Mouse (Mus musculus): ENCODE results near the gene Dynlt1b.
"Not testable (repeated sequence)": the region's sequence is repeated elsewhere in the genome, so short reads cannot be mapped to it uniquely, and the experiment has no call there.

The Dynlt1b gene

DNA sequence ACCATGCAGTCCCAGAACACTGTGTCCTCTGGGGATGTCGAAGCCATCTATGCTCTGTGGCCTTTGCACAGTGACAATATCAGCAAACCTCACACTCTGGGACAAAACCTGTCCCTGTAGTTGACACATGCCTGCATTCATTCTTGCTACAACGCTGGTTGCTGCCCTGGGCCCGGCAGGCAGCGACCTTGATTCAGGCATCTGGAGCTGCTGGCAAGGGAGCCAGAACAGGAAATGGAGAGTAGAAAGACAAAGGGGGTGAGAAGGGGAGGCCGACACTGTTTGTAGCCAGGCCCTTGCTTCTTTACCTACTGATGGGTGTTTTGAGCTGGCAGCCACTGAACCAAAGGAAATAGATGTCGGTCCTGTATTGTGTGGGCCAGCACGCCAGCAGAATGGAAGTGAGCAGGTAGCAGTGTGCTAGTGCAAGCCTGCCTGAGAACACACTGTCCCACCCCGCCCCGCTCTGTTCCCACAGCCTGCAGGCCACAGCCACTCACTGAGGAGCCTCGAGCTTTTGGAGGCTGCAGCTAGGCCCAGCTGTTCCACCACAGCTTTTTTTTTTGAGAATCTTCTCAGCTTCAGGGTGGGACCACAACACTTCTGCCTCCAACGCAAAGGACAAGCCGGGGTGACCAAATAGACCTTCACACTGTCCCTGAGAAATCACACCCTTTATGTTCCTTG, 5.5 kb upstream of the Dynlt1b start:
- DNase-seq: not testable (repeated sequence)

DNA sequence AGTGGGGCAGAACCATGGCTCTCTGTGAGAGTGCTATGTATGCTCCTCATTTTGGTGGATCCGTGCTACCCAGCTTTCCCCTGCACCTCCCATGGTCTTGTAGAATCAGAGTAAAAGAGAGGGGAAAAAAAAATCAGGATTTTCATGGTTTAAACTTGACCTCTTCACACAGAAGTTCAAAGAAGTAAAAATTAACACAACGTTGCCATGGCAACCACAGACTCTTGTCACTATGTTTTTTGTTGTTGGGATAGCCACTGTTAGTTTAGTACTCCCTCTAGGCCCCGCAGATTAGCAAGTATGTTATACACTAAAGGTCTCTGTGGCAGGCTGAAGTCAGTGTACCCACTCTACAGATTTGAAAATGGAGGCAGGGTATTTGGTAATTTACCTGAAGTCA, 4.6 kb upstream of the Dynlt1b start:
- not testable (repeated sequence) for DNase-seq

DNA sequence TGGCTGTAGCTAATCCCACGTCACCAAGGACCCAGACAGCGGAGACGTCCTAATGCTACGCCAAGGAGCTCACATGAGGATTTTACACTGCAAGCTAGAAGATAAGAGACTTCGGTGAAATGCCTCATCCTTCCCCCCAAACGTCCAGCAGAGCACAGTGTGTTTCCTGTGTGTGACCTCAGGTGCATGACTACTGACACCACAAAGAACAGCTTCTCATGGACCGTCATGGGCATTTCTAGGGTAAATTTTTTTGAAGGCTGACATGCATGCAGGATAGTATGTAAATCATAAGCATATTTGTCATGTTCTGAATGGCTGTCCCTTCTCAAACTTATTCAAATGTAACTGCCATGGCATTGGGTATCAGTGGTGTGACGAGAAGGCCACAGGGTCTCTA, 3.0 kb upstream of the Dynlt1b start:
- not testable (repeated sequence) for DNase-seq

DNA sequence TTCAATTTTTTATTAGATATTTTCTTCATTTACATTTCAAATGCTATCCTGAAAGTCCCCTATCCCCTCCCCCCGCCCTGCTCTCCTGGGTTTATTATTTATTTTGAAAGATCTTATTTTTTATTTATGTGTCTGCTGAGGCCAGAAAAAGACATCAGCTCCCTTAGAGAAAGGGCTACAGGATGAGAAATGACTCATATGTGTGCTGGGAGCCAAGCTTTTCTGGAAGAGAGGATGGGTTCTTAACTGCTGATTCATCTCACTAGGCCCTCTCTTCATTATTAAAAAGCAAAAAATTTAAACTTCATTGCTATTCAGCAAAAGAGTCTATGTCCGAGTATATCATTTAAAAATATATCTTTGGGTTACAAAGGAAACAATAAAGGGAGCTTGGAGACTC, 986 bp upstream of the Dynlt1b start:
- not testable (repeated sequence) for DNase-seq

DNA sequence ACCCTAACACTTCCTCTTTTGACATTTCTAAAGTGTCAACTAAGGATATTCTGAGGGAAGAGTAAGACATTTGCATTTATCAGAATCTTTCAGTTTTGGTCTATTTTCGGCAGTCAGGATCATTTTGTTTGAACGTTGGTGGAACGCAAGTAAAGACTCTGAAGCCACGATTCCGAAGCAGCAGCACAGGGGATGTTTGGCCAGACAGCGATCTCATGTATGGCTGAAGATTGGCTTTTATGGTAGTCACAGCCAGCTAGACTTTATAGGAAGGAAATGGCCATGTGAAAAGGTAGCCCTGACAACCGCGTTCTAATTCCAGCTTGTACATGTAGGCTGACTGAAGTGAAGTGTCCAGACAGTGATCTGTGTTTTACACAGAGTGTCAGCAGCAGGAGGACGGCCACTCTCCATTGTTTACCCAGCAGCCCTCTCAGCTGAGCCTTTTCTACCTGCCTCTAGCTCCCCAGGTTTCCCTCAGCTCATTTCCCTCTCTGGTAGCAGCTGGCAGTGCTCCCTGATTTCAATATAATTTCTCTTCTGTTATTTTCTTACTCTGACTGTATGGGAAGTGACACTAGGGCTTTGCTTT, 594 bp downstream of the Dynlt1b start:
- peak; percentile 28 to 37 for DNase-seq

DNA sequence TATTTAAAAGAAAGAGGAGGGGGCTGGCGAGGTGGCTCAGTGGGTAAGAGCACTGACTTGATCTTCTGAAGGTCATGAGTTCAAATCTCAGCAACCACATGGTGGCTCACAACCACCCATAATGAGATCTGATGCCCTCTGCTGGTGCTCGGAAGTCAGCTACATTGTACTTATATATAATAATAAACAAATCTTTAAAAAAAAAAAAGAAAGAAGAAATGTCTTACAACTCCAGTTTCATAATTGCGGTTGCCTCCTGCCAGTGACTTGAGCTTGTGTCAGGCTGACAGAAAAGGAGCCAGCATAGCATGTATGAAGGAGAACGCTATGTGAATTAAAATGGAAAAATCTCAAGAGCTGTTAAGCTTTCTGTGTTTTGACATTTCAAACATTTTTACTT, 2.5 kb downstream of the Dynlt1b start:
- not testable (repeated sequence) for DNase-seq

DNA sequence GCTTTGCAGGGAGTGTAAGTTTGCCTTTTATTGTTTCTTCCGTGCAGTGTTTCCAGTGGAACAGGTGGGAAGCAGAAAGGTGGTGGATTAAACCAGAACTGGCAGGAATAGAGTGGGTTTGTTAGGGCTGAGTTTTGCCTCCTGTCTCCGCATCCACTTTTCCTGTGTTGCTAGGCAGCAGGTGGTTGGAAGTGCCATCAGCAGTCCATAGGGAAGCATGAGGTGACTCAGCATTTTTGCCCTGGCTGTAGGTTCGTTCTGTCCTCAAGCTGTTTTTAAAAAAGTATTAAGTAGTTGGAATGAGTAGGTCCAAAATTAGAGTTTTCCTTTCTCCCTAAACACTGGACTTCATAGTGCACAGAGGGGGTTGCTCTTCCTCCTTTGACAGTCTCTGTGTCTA, 3.8 kb downstream of the Dynlt1b start:
- DNase-seq: peak; percentile 22 to 23

DNA sequence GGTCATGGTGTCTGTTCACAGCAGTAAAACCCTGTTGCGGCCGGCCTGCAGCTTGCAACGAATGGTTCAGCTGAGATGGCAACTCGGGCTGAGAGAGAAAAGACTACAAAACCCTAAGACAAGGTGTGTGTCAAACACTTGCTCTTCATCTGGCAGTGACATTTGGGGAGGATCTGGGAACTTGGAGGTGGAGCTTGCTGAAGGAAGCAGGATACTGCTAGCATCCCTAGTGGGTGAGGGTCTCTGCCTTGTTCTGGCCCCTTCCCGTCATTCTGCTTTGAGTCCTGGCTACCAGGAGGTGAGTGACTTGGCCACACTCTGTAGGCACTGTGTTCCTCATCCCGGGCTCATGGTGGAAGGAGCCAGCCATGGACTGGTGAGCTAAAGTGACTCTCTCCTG, 8.2 kb downstream of the Dynlt1b start:
- not testable (repeated sequence) for DNase-seq

DNA sequence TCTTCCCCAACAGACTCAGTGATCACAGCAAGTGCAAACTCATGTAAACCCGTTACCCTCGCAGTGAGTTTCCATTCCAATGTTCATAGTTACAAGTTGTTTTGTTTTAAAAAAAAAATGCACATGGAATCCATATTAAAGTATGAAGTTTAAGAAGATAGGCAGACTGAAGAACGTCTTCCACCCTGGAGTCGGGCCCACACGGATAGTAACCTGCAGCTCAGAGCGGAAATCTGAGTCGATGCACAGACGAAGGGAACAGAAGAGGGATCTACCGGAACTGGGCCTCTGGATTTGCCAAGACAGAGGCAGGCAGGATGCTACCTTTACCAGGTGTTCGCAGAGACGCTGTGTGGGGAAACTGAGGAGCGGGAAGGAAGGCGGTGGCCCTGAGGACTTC, 10.0 kb downstream of the Dynlt1b start:
- DNase-seq: not testable (repeated sequence)

DNA sequence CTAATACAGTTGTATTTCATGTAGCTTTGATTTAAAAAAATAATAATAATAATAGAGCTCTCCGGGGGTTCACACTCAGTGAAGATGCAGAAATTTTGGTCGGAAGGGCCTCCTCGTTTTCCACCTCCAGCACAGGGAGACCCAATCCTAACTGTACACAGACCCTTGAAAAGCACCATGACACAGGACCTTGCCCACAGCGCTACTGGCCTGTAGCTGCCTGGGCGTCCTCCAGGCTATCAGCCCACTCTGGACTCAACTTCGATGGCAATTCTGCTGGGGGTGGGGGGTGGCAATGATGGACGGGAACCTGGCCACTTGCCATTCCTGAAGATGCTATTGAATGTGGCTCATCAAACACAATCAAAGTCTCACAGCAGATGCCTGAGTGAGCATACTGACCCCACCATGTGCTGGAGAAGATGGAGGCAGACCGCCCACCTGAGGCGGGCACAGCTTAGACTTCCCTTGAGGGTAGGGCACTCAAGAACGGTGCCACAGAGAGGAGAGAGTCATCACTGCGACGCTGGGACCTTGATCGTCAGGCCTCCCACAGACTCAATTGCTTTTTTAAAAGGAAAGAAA, 10.7 kb downstream of the Dynlt1b start:
- DNase-seq: peak in 1 of 2 experiments; percentile 28

DNA sequence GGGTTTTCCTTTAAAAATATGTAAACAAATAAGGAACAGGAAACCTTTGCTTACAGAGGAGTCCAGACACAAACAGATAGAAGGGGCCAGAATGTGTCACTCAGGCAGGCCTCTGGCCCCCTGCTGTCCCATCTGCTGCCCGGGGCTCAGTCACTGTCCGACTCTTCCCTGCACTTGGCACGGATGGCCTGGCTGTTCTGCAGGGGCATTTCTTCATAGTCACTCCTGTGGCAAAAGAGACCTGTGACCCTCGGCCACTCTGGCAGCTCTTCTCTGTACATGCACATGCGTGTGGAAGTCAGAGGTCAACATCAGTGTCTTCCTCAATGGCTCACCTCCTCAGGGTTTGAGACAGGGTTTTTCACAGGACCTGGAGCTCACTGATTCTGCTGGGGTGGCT, 11.3 kb downstream of the Dynlt1b start:
- peak; percentile 35 to 41 for DNase-seq

DNA sequence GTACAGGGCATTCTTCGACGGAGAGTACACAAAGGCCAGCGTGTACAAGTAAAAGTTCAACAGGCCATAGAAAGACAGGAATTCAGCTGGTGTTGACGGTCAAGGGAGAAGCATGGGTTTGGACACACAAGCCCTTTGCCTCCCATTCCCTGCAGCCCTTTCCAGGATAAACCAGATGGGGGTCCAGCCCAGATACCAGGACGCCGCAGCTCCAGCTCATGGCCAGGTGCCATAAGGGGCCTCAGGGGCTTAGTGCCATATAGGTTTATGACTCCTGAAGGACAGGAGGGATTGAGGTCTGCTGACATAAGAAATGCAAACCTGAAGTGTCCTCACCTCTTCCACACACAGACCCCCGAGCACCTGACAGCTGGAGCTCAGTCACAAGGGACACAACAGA, 12.6 kb downstream of the Dynlt1b start:
- peak in 1 of 2 experiments; percentile 24 for DNase-seq

DNA sequence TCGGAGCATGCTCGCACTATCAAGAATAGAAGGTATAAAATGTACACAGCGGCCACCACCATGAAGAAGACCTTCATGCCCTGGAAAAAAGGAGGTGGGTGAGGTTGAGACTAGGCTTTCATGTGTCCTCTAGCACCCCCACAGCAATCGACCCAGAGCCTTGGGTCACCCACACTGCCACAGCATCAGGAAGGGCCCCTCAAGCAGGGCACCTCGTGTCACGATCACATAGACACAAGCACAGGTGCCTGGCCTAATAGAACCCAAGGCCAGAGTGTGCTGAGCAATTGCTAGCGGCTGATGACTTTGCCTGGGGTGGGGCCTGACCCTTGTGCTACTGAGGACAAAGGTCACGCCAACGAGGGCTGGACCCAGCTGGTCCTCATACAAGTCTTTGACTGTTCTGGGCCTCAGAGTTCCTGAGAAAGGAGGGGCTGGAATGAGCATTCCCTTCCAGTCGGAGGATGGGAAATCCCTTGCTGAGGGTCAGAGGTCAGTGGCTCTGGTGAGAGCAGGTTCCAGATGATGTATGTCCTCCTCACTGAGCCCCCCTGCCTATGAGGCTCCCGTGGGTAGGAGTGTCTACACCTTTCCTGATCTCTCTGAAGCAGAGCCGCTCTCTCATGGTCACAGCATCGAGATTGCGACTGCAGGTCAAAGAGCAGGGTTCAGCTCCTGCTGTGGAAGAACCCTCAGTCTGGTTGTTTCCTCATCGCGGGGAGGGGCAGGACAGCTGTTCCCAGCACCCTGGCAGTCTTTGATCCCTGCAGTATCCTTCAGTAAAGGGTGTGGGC, 16.1 kb downstream of the Dynlt1b start:
- not testable (repeated sequence) for DNase-seq

DNA sequence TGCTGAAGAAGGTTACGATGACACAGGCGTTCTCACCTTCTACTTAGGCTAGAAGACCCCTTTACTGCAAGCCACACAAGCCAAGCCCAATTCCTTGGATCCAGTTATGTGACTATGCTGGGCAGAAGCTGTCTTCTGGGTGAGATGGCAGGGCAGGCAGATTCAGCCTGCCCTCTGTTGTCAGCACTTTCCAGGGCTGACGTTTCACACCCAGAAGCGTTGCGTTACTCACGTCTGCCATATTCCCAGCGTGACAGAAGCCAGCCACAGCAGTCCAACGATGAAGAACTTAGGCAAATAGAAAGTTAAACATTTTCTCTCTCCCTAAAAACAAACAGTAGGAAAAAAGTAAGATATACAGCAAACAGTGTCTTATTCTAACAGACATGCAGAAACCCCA, 18.4 kb downstream of the Dynlt1b start:
- peak; percentile 52 to 68 for DNase-seq

DNA sequence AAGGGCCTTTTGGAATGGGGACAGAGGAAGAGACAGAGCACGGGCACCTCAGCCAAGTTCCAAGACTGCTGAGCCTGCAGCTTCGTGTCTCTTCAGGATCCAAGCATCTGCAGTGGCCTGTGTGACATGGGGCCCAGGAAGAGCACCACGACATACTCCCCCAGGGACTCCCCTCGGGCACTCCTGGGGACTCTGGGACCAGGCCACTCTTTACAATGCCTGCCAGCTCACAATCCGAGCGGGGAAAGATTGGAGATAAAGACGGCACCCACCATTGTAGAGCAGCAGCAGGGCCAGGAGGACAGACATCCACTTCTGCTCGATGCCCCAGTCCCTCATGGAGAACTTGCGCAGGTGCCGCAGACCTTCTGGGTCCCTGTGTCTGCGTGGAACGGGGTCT, 19.3 kb downstream of the Dynlt1b start:
- peak; percentile 36 to 75 for DNase-seq

DNA sequence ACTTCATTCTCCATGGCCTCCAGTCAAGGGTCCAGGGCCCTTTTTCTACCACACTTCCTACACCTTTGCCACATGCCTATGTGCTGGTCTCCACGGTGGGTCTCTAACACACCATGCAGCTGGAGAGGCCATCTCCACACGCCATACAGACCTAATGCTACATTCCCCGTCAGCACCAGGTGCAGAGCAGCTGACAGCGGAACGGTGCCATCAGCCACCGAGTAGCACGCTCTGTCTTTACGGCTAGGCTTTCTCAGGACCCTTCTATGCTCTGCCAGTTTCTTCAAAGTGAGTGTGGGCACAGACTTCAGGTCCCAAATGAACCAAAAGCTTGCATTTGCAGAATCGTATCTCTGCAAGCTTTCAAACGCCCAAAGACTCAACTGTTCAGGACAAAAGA, 21.3 kb downstream of the Dynlt1b start:
- peak in 1 of 2 experiments; percentile 14 for DNase-seq

DNA sequence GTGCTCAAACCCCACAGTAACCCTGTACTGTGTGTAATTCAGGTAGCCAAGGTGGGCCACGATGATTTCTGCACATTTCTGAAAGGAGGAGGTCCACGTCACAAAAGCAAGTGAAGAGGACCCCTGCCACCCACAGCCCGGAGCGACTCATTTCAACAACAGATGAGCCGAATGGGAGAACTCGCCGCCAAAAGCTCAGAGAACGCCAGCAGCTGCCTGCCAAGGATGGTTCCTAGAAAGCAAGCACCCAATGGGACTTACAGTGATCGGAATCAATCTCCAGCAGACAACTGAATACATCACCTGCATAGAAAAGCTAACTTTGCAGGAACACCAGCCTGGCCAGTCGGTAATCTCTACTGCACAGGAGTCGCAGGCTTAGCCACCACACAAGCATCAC, 22.8 kb downstream of the Dynlt1b start:
- peak in 1 of 2 experiments; percentile 23 for DNase-seq

DNA sequence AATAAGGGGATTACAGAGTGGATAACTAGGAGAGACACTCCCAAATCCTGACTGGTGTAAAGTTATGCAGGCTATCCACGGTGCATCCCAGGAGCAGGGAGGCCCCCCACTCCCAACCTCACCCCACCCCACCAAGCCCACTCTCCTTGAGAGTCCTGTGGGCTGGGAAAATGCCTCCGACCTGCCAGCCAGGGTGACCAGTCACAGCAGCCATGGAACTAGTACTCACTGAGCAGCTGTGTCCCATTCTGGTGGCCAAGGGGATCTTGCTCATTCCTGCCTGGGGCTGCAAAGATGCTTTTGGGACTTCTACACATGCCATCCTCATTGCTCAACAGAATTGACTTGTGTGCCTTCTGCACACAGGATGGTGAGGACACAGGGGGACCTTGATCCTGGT, 24.8 kb downstream of the Dynlt1b start:
- not testable (repeated sequence) for DNase-seq

DNA sequence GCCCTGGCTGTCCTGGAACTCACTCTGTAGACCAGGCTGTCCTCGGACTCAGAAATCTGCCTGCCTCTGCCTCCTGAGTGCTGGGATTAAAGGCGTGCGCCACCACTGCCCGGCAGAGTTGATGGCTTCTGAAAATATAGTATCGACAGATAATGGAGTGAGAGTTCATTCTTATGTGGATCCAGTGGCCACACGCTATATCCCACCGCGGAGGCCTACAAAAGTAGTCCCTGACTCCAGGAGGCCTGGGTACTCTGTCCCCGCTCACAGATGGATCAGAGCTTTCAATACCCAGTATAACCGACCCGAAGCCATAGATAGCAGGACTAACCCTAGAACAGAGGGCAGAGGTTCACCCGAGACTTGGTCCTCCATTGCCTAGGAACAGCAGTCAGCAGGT, 26.0 kb downstream of the Dynlt1b start:
- DNase-seq: not testable (repeated sequence)

DNA sequence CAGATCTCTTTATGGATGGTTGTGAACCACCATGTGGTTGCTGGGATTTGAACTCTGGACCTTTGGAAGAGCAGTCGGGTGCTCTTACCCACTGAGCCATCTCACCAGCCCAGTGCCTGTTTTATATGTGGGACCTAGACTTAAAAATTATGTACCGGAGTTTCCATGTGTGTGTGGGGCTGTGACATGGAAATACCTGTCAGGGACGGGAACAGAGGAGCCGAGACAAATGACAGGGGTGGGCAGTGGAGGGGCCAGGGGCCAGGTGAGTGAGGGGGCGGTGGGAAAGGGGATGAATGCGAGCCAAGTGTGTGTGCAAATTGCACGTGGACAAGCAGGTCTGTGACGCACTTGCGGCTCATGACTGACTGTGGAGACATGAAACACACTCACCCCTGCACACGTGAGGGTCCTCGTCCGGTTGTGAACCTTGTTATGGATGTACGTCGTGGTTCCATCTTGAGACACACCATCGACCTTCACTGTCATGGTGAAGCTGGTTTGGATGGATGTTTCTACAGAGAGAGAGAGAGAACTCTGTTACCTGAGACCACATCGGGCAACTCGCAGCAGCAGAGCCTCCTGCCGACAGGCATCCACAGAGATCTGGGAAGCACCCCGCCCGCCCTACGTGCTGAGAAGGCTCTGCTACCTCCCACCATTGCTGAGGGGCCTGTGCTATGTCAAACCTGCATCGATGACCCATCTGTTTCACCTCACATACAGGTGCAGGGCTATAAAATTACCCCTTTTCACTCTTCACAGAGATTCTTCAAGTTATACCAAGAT, 26.9 kb downstream of the Dynlt1b start:
- not testable (repeated sequence) for DNase-seq

DNA sequence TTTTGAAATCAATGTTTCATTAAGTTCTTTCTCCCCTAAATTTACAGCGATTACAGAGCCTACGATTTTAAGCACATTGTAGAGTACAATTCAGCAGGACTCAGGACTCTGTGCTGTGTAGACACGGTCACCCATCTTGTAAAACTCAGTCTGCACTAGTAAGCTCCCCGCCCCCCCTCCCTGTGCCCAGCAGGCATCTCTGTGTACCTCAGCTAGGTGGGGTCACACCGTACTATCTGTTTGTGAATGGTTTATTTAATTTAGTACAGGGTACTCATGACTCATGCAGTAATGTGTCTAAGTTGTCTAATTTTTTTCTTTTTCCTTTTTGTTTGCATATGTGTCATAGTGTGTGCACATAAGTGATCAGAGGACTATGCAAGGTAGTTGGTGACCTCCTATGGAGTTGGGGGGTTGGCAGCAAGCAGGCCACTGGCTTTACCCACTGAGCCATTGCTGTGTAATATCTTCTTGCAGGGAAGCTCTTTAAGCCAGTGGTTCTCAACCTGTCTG, 31.2 kb downstream of the Dynlt1b start:
- not testable (repeated sequence) for DNase-seq

DNA sequence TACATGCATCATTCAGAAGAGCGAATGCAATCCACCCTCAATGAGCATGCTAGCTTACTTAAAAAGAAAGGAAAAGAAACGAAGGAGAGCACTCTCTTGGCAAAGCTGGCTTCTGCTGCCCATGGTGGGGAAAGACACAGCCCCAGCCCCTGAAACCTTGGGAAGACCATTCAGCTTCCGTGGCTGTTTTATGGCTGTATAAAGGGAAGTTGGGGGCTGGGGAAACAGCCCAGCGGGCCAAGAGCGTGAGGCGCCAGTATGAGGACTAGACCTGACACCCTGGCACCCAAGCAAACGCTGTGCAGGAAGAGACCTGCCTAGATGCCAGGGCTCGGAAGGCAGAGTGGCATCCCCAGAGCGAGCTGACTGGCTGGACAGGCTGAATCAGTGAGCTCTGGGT, 35.8 kb downstream of the Dynlt1b start:
- DNase-seq: not testable (repeated sequence)
